Mouse (Mus musculus) forebrain, embryonic 13.5 days (tissue): ENCODE results near the gene Gm20765. TPM values are rescaled to one million over a fixed set of nuclear protein-coding genes. Genes with fewer than 3 reads are reported as not detected.
"Not testable (repeated sequence)": the region's sequence is repeated elsewhere in the genome, so short reads cannot be mapped to it uniquely, and the experiment has no call there.

ENCODE experiments used
- ATAC-seq: fragments of 200-750 bp; cut with Nextera tagmentation; 2 replicates; pipeline ENCODE4 v1.8.0; 2017
- H3K27ac ChIP-seq: fragments of 300-500 bp; sonication (generic); 2 replicates; pipeline ENCODE4 v1.5.1; 2015; ENCODE audit warnings: inconsistent platforms, mild to moderate bottlenecking, moderate library complexity
- H3K27me3 ChIP-seq: fragments of 300-500 bp; sonication (generic); 2 replicates; pipeline ENCODE4 v1.6.1; 2015; ENCODE audit warnings: mild to moderate bottlenecking, inconsistent platforms
- H3K36me3 ChIP-seq: fragments of 300-500 bp; sonication (generic); 2 replicates; pipeline ENCODE4 v1.6.1; 2015; ENCODE audit warnings: mild to moderate bottlenecking, inconsistent platforms; ENCODE audit not compliant: poor library complexity, severe bottlenecking
- H3K4me1 ChIP-seq: fragments of 300-500 bp; sonication (generic); 2 replicates; pipeline ENCODE4 v1.6.1; 2015; ENCODE audit warnings: inconsistent platforms
- H3K4me2 ChIP-seq: fragments of 300-500 bp; sonication (generic); 2 replicates; pipeline ENCODE4 v1.6.1; 2015; ENCODE audit warnings: inconsistent platforms, mild to moderate bottlenecking, moderate library complexity
- H3K4me3 ChIP-seq: fragments of 300-500 bp; sonication (generic); 2 replicates; pipeline ENCODE4 v1.5.1; 2015; ENCODE audit warnings: mild to moderate bottlenecking, inconsistent platforms
- H3K9ac ChIP-seq: fragments of 300-500 bp; sonication (generic); 2 replicates; pipeline ENCODE4 v1.6.1; 2015; ENCODE audit warnings: mild to moderate bottlenecking, inconsistent platforms
- H3K9me3 ChIP-seq: fragments of 300-500 bp; sonication (generic); replicated peaks from 2 replicates; pipeline ENCODE4 v1.6.1; 2016; ENCODE audit warnings: inconsistent platforms
- WGBS: fragments of 180-500 bp; shearing (Covaris S2); methylation state at CpG from one replicate; pipeline ENCODE4 v1.1.7; 2015; 5-methylcytosine and 5-hydroxymethylcytosine counted together
- polyA plus RNA-seq: library from polyadenylated mRNA; unstranded; fragments of >200 nt; fragmentation: Nextera tagmentation; extraction: Ambion mirVana; gene quantifications from 2 replicates; pipeline ENCODE4 v1.2.1, GENCODE M21; 2015

Gm20765 gene
- not detected in 2 replicates for polyA plus RNA-seq

- not testable (repeated sequence) for H3K4me3 ChIP-seq, H3K4me1 ChIP-seq, H3K36me3 ChIP-seq, H3K9me3 ChIP-seq, H3K27ac ChIP-seq, H3K9ac ChIP-seq, ATAC-seq, H3K4me2 ChIP-seq, H3K27me3 ChIP-seq
- no CpG with 5 or more reads among the region's 3 CpGs for WGBS
Observed at GRCm38 (mm10) chr10:104185233-104185632, at the start of gene Gm20765. TSS of gene Gm20765 (plus strand) at chr10:104185533.

GRCm38 (mm10) chr10:104142687-104143086 lies 42.6 kb upstream of the Gm20765 start, which contains the start of gene Gm21293:
TSS of gene Gm21293 (plus strand) at chr10:104142987.
- H3K4me2 ChIP-seq, H3K4me3 ChIP-seq, ATAC-seq, H3K9me3 ChIP-seq, H3K9ac ChIP-seq, H3K36me3 ChIP-seq, H3K4me1 ChIP-seq, H3K27me3 ChIP-seq, H3K27ac ChIP-seq: not testable (repeated sequence)
- no CpG with 5 or more reads among the region's 3 CpGs for WGBS

- not testable (repeated sequence) for H3K4me3 ChIP-seq, H3K9me3 ChIP-seq, ATAC-seq, H3K4me1 ChIP-seq, H3K27me3 ChIP-seq, H3K4me2 ChIP-seq, H3K27ac ChIP-seq, H3K36me3 ChIP-seq, H3K9ac ChIP-seq
- WGBS: no CpG with 5 or more reads among the region's 3 CpGs
Observed at GRCm38 (mm10) chr10:104151197-104151596, 34.1 kb upstream of the Gm20765 start, which contains the start of gene Gm6763. TSS of gene Gm6763 (plus strand) at chr10:104151497.

- H3K9ac ChIP-seq, H3K9me3 ChIP-seq, H3K4me2 ChIP-seq, ATAC-seq, H3K27me3 ChIP-seq, H3K27ac ChIP-seq, H3K36me3 ChIP-seq, H3K4me3 ChIP-seq, H3K4me1 ChIP-seq: not testable (repeated sequence)
- WGBS: no CpG with 5 or more reads among the region's 3 CpGs
Observed at GRCm38 (mm10) chr10:104159706-104160105, 25.6 kb upstream of the Gm20765 start, which contains the start of gene Gm8764. TSS of gene Gm8764 (plus strand) at chr10:104160006.

GRCm38 (mm10) chr10:104168215-104168614 lies 17.1 kb upstream of the Gm20765 start, which contains the start of gene Gm21304:
TSS of gene Gm21304 (plus strand) at chr10:104168515.
- not testable (repeated sequence) for H3K27ac ChIP-seq, H3K4me3 ChIP-seq, H3K27me3 ChIP-seq, H3K4me1 ChIP-seq, H3K9me3 ChIP-seq, ATAC-seq, H3K9ac ChIP-seq, H3K4me2 ChIP-seq, H3K36me3 ChIP-seq
- WGBS: no CpG with 5 or more reads among the region's 3 CpGs

DNA sequence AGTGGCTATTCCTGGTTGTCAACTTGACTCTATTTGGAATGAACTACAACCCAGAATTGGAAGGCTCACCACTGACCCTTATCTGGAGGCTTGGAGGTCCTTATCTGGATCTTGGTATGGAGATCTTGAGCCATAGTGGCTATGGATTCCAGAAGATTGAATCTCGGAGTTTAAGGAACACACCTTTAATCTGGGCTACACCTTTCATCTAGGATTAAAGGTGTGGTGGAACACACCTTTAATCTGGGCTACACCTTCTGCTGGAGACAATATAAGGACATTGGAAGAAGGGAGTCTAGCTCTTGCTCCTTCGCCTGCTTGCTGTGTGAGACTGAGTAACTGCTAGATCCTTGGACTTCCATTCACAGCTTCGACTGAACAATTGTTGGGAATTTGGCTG lies 8.6 kb upstream of the Gm20765 start, which contains the start of gene Gm21312:
TSS of gene Gm21312 (plus strand) at position 301 of the 400 bp plus-strand sequence.
- H3K27me3 ChIP-seq, H3K4me1 ChIP-seq, H3K27ac ChIP-seq, ATAC-seq, H3K9me3 ChIP-seq, H3K9ac ChIP-seq, H3K36me3 ChIP-seq, H3K4me2 ChIP-seq, H3K4me3 ChIP-seq: not testable (repeated sequence)
- no CpG with 5 or more reads among the region's 3 CpGs for WGBS

DNA sequence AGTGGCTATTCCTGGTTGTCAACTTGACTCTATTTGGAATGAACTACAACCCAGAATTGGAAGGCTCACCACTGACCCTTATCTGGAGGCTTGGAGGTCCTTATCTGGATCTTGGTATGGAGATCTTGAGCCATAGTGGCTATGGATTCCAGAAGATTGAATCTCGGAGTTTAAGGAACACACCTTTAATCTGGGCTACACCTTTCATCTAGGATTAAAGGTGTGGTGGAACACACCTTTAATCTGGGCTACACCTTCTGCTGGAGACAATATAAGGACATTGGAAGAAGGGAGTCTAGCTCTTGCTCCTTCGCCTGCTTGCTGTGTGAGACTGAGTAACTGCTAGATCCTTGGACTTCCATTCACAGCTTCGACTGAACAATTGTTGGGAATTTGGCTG lies 8.4 kb downstream of the Gm20765 start, which contains the start of gene Gm4340:
TSS of gene Gm4340 (plus strand) at position 301 of the 400 bp plus-strand sequence.
- not testable (repeated sequence) for H3K27me3 ChIP-seq, H3K27ac ChIP-seq, H3K4me3 ChIP-seq, H3K4me2 ChIP-seq, H3K36me3 ChIP-seq, H3K9me3 ChIP-seq, H3K4me1 ChIP-seq, H3K9ac ChIP-seq, ATAC-seq
- no CpG with 5 or more reads among the region's 3 CpGs for WGBS

DNA sequence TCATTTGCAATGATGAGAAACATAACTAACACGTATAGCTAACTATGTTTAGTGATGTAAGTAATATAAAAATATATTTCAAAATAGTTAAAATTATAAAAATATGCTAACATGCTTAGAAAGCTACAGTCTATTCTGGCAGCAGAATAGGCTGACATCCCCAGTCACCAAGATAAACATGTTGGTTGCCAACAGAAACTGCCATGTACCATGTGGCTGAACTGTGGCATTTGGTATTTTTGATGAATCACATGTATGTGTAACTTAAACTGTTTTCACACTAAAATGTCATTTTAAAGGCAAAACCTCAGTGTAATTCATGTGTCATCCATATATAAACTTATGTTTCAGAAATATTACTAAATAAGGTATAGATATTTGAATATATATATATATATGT lies 24.3 kb downstream of the Gm20765 start:
- no peak overlapping the region for H3K4me2 ChIP-seq
- no peaks in the 10 kb centered on the region for H3K36me3 ChIP-seq
- H3K9ac ChIP-seq: no peak overlapping the region
- no peak overlapping the region for H3K27ac ChIP-seq
- 79% methylated on average over 1 of the region's 1 CpGs for WGBS
- H3K27me3 ChIP-seq: no peaks in the 10 kb centered on the region
- ATAC-seq: no peak; the same call in 1 of the 2 replicates
- no peaks in the 10 kb centered on the region for H3K9me3 ChIP-seq
- H3K4me3 ChIP-seq: no peak overlapping the region
- no peaks in the 10 kb centered on the region for H3K4me1 ChIP-seq

- Histone ChIP-seq H3K4me3 (no peak overlapping the region), H3K4me1 (no peaks in the 10 kb centered on the region), H3K27me3 (no peaks in the 10 kb centered on the region), H3K9ac (no peak overlapping the region), H3K9me3 (no peaks in the 10 kb centered on the region), H3K4me2 (no peak overlapping the region), H3K36me3 (no peaks in the 10 kb centered on the region), H3K27ac (no peak overlapping the region)
- 74% methylated on average over 3 of the region's 3 CpGs for WGBS
- ATAC-seq: peak; percentile 55; the same call in 1 of the 2 replicates
Observed at GRCm38 (mm10) chr10:104210268-104210990, 25.1 kb downstream of the Gm20765 start.

DNA sequence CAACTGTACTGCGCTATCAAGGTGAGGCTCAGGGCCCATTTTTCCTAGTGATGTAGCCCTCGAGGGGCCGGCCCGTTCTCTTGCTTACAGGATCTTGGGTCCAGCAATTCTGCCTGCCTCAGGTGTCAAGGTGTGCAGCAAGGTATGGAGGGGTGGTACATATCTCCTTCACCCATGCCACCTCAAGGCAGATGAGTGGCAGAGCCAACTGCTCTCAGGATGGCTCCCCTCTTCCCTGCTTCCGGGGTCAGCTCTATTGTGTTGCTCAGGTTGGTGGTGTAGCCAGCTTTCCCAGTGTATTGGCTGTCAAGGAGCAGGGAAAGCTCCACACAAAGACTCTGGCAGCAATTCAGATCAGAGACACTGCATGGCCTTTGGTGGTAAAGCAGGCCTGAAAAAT lies 29.2 kb downstream of the Gm20765 start:
- Histone ChIP-seq H3K27ac (no peak overlapping the region), H3K4me3 (no peak overlapping the region), H3K9ac (no peak overlapping the region), H3K27me3 (no peaks in the 10 kb centered on the region), H3K4me2 (no peak overlapping the region), H3K4me1 (no peaks in the 10 kb centered on the region), H3K9me3 (no peaks in the 10 kb centered on the region), H3K36me3 (no peaks in the 10 kb centered on the region)
- WGBS: 89% methylated on average over 5 of the region's 5 CpGs
- ATAC-seq: no peak

GRCm38 (mm10) chr10:104220303-104221021 lies 35.1 kb downstream of the Gm20765 start:
- 81% methylated on average over 6 of the region's 6 CpGs for WGBS
- H3K4me3 ChIP-seq: no peak overlapping the region
- H3K9ac ChIP-seq: no peak overlapping the region
- no peaks in the 10 kb centered on the region for H3K27me3 ChIP-seq
- no peaks in the 10 kb centered on the region for H3K9me3 ChIP-seq
- ATAC-seq: peak; percentile 92
- H3K4me2 ChIP-seq: no peak overlapping the region
- H3K4me1 ChIP-seq: no peaks in the 10 kb centered on the region
- no peak overlapping the region for H3K27ac ChIP-seq
- H3K36me3 ChIP-seq: no peaks in the 10 kb centered on the region
